Mouse (Mus musculus): Measurements from ENCODE around the gene Pde1a.

DNA sequence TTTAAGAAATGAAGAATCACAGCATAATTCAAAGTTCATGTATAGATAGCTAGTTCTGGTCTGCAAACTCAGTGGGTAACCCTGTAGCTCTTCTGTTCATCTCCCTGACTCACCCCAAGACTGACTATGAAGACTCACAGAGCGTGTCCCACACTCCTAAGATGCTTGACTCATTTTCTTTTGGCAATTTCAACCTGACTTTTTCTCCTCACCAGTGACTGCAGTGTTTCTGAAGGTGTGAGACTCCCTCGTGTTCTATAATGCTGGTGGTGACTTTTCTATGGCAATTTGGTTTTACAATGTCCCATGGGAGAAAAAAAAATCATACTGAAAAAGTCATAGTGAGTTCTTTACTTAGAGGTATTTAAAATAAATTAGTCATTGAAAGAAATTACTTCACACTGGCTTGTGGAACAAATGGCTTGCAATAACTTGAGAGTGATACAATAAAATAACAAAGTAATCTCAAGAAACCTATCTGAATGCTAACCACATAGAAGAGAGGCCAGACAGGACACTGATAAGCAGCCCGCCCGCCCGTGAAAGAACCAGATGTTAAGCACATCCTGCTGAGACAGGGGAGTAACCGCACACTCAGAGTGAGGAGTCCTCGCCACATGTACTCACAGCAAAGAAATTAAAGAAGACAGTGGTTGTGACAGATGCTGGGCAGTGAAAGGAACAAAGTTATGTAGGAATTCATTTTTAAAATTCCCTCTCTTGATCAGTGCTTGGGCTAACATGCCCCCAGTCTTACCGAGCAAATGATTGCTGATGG, 183.2 kb downstream of the Pde1a start:
- TF ChIP-seq MAX (IDR thresholded peaks at IDR 0.05; ENCODE audit: low read depth): no peak
- TF ChIP-seq SRF (IDR thresholded peaks at IDR 0.05; ENCODE audit: control insufficient read depth, insufficient read length, low read depth): no peak
- TF ChIP-seq POLR2A (IDR thresholded peaks at IDR 0.05; ENCODE audit: insufficient read length, low read depth): no peak
- no peak for TF ChIP-seq MYOG (IDR thresholded peaks at IDR 0.05; ENCODE audit: control insufficient read depth in 1 of 3, insufficient read depth in 1 of 3, insufficient read length in 2 of 3, low read depth in 2 of 3)
- TF ChIP-seq CEBPB (IDR thresholded peaks at IDR 0.05; ENCODE audit: insufficient read depth, poor library complexity, severe bottlenecking): no peak
- no peak for TF ChIP-seq E2F4 (IDR thresholded peaks at IDR 0.05; ENCODE audit: insufficient read depth)
- TF ChIP-seq REST (IDR thresholded peaks at IDR 0.05; ENCODE audit: insufficient read depth, insufficient read length): no peak
- TF ChIP-seq POLR2AphosphoS2 (IDR thresholded peaks at IDR 0.05; ENCODE audit: insufficient read length, low read depth): no peak
- no peak for TF ChIP-seq USF1 (IDR thresholded peaks at IDR 0.05; ENCODE audit: low read depth)
- TF ChIP-seq MYOD1 (IDR thresholded peaks at IDR 0.05; ENCODE audit: control insufficient read depth in 1 of 3, insufficient read length in 2 of 3, low read depth in 2 of 3): peak in 1 of 3 experiments; percentile 21
